Comparison of ENCODE assay signal across 25 mouse cellular contexts in genomic region chr8:9176974-9177373, GRCm38 (mm10).
A peak's percentile ranks its signal among the peaks of the same experiment; 100 is the strongest.
DNase-seq lines count a peak whose midpoint lies in the region; ATAC-seq and TF ChIP-seq lines count a peak whose summit lies in the region.
"Had no signal": no experiment of that assay in that cellular context is flagged by ENCODE, and none has a peak within 500 bp of the region (broad histone marks: within the 10 kb centered on the region; RNA-seq: fewer than 3 reads in every experiment).

No protein-coding gene starts in this region.

- H3K27ac ChIP-seq in forebrain, embryonic 13.5 days = 0 out of 2 replicates have a peak overlapping the region, but pooled peaks have one; percentile 32
- no peak overlapping the region for H3K27ac ChIP-seq in forebrain, embryonic 10.5 days
- no peak overlapping the region for H3K27ac ChIP-seq in heart, adult 2 months
- H3K27ac ChIP-seq: embryonic facial prominence, embryonic 13.5 days; embryonic facial prominence, embryonic 15.5 days; forebrain, embryonic 15.5 days had no signal

- TF ChIP-seq EP300 in heart, adult 2 months (IDR thresholded peaks at IDR 0.05; ENCODE audit: insufficient read depth, low read depth, low read length) = no peak

- H3K27me3 ChIP-seq in forebrain, embryonic 13.5 days = 0 out of 2 replicates have a peak, but pooled peaks cover 2% of the 10 kb centered on the region
- peaks cover 16% of the 10 kb centered on the region for H3K27me3 ChIP-seq in forebrain, embryonic 10.5 days (ENCODE audit: poor library complexity, severe bottlenecking)
- H3K27me3 ChIP-seq in heart, adult 2 months (ENCODE audit: control insufficient read depth, insufficient read depth, low read length) = no peaks in the 10 kb centered on the region
- H3K27me3 ChIP-seq: CH12.LX; embryonic facial prominence, embryonic 13.5 days; embryonic facial prominence, embryonic 15.5 days; forebrain, embryonic 15.5 days; Patski had no signal

- 14% methylated on average over 7 of the region's 7 CpGs for WGBS in forebrain, embryonic 13.5 days
- WGBS in forebrain, embryonic 10.5 days = 58% methylated on average over 7 of the region's 7 CpGs
- 60% methylated on average over 7 of the region's 7 CpGs for WGBS in heart, adult 2 months

- peaks cover 27% of the 10 kb centered on the region for H3K4me1 ChIP-seq in forebrain, embryonic 13.5 days
- H3K4me1 ChIP-seq in forebrain, embryonic 10.5 days = peaks cover 14% of the 10 kb centered on the region; the same call in 1 of the 2 replicates
- peaks cover 2% of the 10 kb centered on the region; the same call in 1 of the 2 replicates for H3K4me1 ChIP-seq in heart, adult 2 months (ENCODE audit: control insufficient read depth, insufficient read depth, low read length)
- H3K4me1 ChIP-seq: embryonic facial prominence, embryonic 13.5 days; embryonic facial prominence, embryonic 15.5 days had no signal

- no peak for TF ChIP-seq CTCF in heart, adult 2 months (IDR thresholded peaks at IDR 0.05)
- TF ChIP-seq CTCF in brain, embryonic 14.5 days (IDR thresholded peaks at IDR 0.05; ENCODE audit: borderline replicate concordance, extremely low read depth, insufficient read depth, insufficient read length) = no peak

- intact Hi-C loops in heart, adult 2 months (cut with DNase I) = loop anchor here (5.0 to 10.0 kb wide), 2 partner anchors 362 to 515 kb away; partner anchors contain the start of gene Efnb2

- peak; percentile 26; the same call in 1 of the 2 replicates for ATAC-seq in forebrain, embryonic 13.5 days
- ATAC-seq: activated CD4-positive, CD25-positive, alpha-beta regulatory T cell, adult 4 months; CD4-positive, CD25-positive, alpha-beta regulatory T cell, adult 4 months; forebrain, embryonic 15.5 days; Patski had no signal

- no peaks in the 10 kb centered on the region for H3K36me3 ChIP-seq in forebrain, embryonic 13.5 days (ENCODE audit: poor library complexity, severe bottlenecking)
- H3K36me3 ChIP-seq in forebrain, embryonic 10.5 days (replicated peaks) = no peaks in the 10 kb centered on the region
- no peaks in the 10 kb centered on the region for H3K36me3 ChIP-seq in heart, adult 2 months (ENCODE audit: control insufficient read depth, insufficient read depth, low read length)
- H3K36me3 ChIP-seq: embryonic facial prominence, embryonic 13.5 days; embryonic facial prominence, embryonic 15.5 days; forebrain, embryonic 15.5 days; G1E had no signal

- no peak overlapping the region for H3K9ac ChIP-seq in forebrain, embryonic 13.5 days
- H3K9ac ChIP-seq in heart, adult 2 months (ENCODE audit: low read depth, low read length) = no peak overlapping the region
- H3K9ac ChIP-seq: embryonic facial prominence, embryonic 13.5 days; embryonic facial prominence, embryonic 15.5 days; forebrain, embryonic 15.5 days had no signal

- no peak overlapping the region for H3K4me2 ChIP-seq in forebrain, embryonic 13.5 days
- H3K4me2 ChIP-seq: embryonic facial prominence, embryonic 13.5 days; embryonic facial prominence, embryonic 15.5 days; forebrain, embryonic 15.5 days had no signal

- no peaks in the 10 kb centered on the region for H3K79me2 ChIP-seq in heart, adult 2 months (replicated peaks; ENCODE audit: control insufficient read depth, insufficient read depth, low read length)

- DNase-seq in forebrain, embryonic 10.5 days (ENCODE audit: extremely low spot score, low spot score) = no peak
- DNase-seq in heart, adult 11 months = peak; percentile 19
- no peak for DNase-seq in heart, adult 2 months
- DNase-seq in brain, embryonic 14.5 days (ENCODE audit: low read depth) = peak; percentile 67
- DNase-seq: adrenal gland, adult 8-10 months; adrenal gland, postnatal 14 days; adrenal gland, postnatal 36 days; B cell, adult 2 months; cerebellum, adult 11 months; cerebellum, adult 18-20 months; cerebellum, adult 8-10 months; cerebellum, adult 9-11 months; cerebellum, postnatal 14 days; cerebellum, postnatal 36 days; embryo, embryonic 11 days had no signal

- TF ChIP-seq POLR2A in heart, adult 2 months (IDR thresholded peaks at IDR 0.05; ENCODE audit: insufficient read depth, low read depth, low read length) = no peak
- no peak for TF ChIP-seq POLR2A in brain, embryonic 14.5 days (IDR thresholded peaks at IDR 0.05; ENCODE audit: borderline replicate concordance, extremely low read depth, insufficient read depth, insufficient read length, poor library complexity, severe bottlenecking)

- no peaks in the 10 kb centered on the region for H3K9me3 ChIP-seq in forebrain, embryonic 13.5 days (replicated peaks)
- H3K9me3 ChIP-seq in forebrain, embryonic 10.5 days = no peaks in the 10 kb centered on the region
- H3K9me3 ChIP-seq: embryonic facial prominence, embryonic 13.5 days; embryonic facial prominence, embryonic 15.5 days; forebrain, embryonic 15.5 days; G1E had no signal

- H3K4me3 ChIP-seq in forebrain, embryonic 13.5 days = no peak overlapping the region
- no peak overlapping the region for H3K4me3 ChIP-seq in forebrain, embryonic 10.5 days
- no peak overlapping the region for H3K4me3 ChIP-seq in heart, adult 2 months
- H3K4me3 ChIP-seq: embryonic facial prominence, embryonic 13.5 days; embryonic facial prominence, embryonic 15.5 days; erythroblast, embryonic 14.5 days; forebrain, embryonic 15.5 days had no signal

Comparison
In these comparisons a context has a peak if more than half of its experiments do, and no peak if none do; other contexts are left out.
1. DNase-seq: peak in heart, adult 11 months (single experiment) and brain, embryonic 14.5 days (single experiment); none in forebrain, embryonic 10.5 days (single experiment) and heart, adult 2 months (0 of 2).